Mouse (Mus musculus) spleen, adult 2 months (tissue): ENCODE results near the gene Tigit. TPM values are rescaled to one million over a fixed set of nuclear protein-coding genes. Genes with fewer than 3 reads are reported as not detected.

ENCODE experiments used
- DNase-seq, 2 experiments: peaks; one replicate each; pipeline versions ENCODE4 v3.0.0 to v3.0.0-alpha.2; 2012 to 2021; ENCODE audit warnings: low spot score in 2 of 2, low read depth in 1 of 2
- H3K27ac ChIP-seq: fragments of 200-500 bp; 2 replicates; pipeline ENCODE4 v1.5.1; 2012; ENCODE audit warnings: low read length, inconsistent platforms; ENCODE audit not compliant: insufficient read depth
- H3K27me3 ChIP-seq: fragments of 200-500 bp; 2 replicates; pipeline ENCODE4 v1.6.1; 2012; ENCODE audit warnings: mild to moderate bottlenecking, moderate library complexity, low read length, inconsistent platforms; ENCODE audit not compliant: control insufficient read depth, insufficient read depth
- H3K36me3 ChIP-seq: fragments of 200-500 bp; 2 replicates; pipeline ENCODE4 v1.6.1; 2012; ENCODE audit warnings: mild to moderate bottlenecking, low read length, inconsistent platforms; ENCODE audit not compliant: control insufficient read depth, insufficient read depth
- H3K4me1 ChIP-seq: fragments of 200-500 bp; 2 replicates; pipeline ENCODE4 v1.6.1; 2011; ENCODE audit warnings: inconsistent platforms; ENCODE audit not compliant: control insufficient read depth, insufficient read depth, insufficient read length
- H3K4me3 ChIP-seq: fragments of 200-500 bp; 2 replicates; pipeline ENCODE4 v1.5.1; 2011; ENCODE audit warnings: mild to moderate bottlenecking, inconsistent platforms; ENCODE audit not compliant: insufficient read depth, insufficient read length; ENCODE audit errors: extremely low read depth
- CTCF ChIP-seq: fragments of 200-500 bp; IDR thresholded peaks from 2 replicates; pipeline ENCODE4 v1.5.1; 2011; ENCODE audit warnings: mild to moderate bottlenecking, inconsistent platforms; ENCODE audit not compliant: insufficient read depth, insufficient read length, insufficient replicate concordance; ENCODE audit errors: extremely low read depth
- POLR2A ChIP-seq: fragments of 200-500 bp; IDR thresholded peaks from 2 replicates; pipeline ENCODE4 v1.6.1; 2011; ENCODE audit warnings: low read depth, low read length, inconsistent platforms
- WGBS: fragments of 180-500 bp; shearing (Covaris S2); methylation state at CpG from one replicate; pipeline ENCODE4 v1.1.7; 2018; 5-methylcytosine and 5-hydroxymethylcytosine counted together
- polyA plus RNA-seq: library from polyadenylated mRNA; depleted of rRNA; stranded (reverse); fragments of >200 nt; gene quantifications from 2 replicates; pipeline ENCODE4 v1.2.3, GENCODE M21; 2012

Tigit gene
- polyA plus RNA-seq, 1 experiment = 5.3 TPM

DNA sequence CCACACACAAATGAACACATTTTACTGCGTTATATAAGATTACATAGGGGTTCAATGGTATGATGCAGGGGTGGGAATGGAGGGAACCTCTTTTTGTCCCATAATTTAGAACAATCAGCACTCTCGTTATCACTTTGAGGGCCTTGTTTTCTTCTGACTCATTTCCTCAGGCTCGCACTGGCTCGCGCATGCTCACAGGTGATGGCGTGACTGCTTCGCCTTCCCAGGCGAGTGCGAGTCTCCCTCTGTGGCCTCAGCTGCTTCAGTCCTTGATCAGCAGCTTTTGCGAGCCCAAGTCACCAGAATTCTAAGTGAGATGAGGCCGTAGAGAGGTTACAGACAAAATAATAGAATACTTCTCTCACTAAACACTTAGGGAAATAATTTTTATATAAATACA lies 30.2 kb upstream of the Tigit start:
- WGBS = 81% methylated on average over 11 of the region's 11 CpGs
- no peak for DNase-seq
- TF ChIP-seq POLR2A = no peak
- no peak for TF ChIP-seq CTCF
- Histone ChIP-seq H3K4me3 (no peak overlapping the region), H3K27me3 (no peaks in the 10 kb centered on the region), H3K36me3 (no peaks in the 10 kb centered on the region), H3K27ac (no peak overlapping the region), H3K4me1 (peaks cover 14% of the 10 kb centered on the region; the same call in 1 of the 2 replicates)

GRCm38 (mm10) chr16:43692611-43693010 lies 28.7 kb upstream of the Tigit start:
- 88% methylated on average over 4 of the region's 4 CpGs for WGBS
- no peaks in the 10 kb centered on the region for H3K27me3 ChIP-seq
- H3K4me3 ChIP-seq = no peak overlapping the region
- H3K36me3 ChIP-seq = no peaks in the 10 kb centered on the region
- TF ChIP-seq POLR2A (no peak), CTCF (no peak)
- H3K27ac ChIP-seq = no peak overlapping the region
- peaks cover 13% of the 10 kb centered on the region; the same call in 1 of the 2 replicates for H3K4me1 ChIP-seq
- DNase-seq = no peak

- TF ChIP-seq CTCF (no peak), POLR2A (no peak)
- no peaks in the 10 kb centered on the region for H3K36me3 ChIP-seq
These were observed 27.8 kb upstream of the Tigit start for GRCm38 (mm10) chr16:43691741-43692140.

GRCm38 (mm10) chr16:43690912-43691311 lies 27.0 kb upstream of the Tigit start:
- no peak for DNase-seq
- H3K4me1 ChIP-seq = peaks cover 13% of the 10 kb centered on the region; the same call in 1 of the 2 replicates
- no peaks in the 10 kb centered on the region for H3K36me3 ChIP-seq
- TF ChIP-seq CTCF = no peak
- TF ChIP-seq POLR2A = no peak
- no peak overlapping the region for H3K4me3 ChIP-seq
- no peaks in the 10 kb centered on the region; the same call in 1 of the 2 replicates for H3K27me3 ChIP-seq
- WGBS = 59% methylated on average over 2 of the region's 2 CpGs
- H3K27ac ChIP-seq = no peak overlapping the region

More at GRCm38 (mm10) chr16:43691741-43692140, 27.8 kb upstream of the Tigit start:
- DNase-seq = no peak
- H3K4me3 ChIP-seq = no peak overlapping the region
- 92% methylated on average over 5 of the region's 5 CpGs for WGBS
- H3K27ac ChIP-seq = no peak overlapping the region
- H3K4me1 ChIP-seq = peaks cover 13% of the 10 kb centered on the region; the same call in 1 of the 2 replicates
- H3K27me3 ChIP-seq = no peaks in the 10 kb centered on the region

DNA sequence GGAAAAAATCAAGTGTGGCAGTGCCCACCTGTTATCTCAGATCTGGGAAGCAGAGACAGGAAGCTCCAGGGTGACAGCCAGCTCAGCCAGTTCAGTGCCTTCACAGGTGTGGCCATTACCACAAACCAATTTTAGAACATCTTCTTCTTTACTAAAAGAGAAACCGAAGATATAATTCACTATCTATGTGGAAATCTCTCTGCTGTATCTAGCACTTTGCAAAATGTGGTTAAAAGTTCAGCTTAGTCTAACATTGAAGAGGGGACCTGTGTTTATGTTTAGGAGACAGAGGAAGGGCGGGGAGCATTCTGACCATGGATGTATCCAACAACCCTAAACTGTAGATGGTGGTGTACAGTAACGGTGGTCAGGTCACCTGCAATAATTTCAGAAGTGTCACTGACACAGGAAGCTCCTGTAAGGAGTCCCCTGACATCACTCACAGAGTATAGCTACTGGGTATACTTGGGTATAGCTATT lies 26.3 kb upstream of the Tigit start:
- Histone ChIP-seq H3K36me3 (no peaks in the 10 kb centered on the region), H3K4me1 (peaks cover 13% of the 10 kb centered on the region; the same call in 1 of the 2 replicates), H3K4me3 (no peak overlapping the region), H3K27me3 (no peaks in the 10 kb centered on the region; the same call in 1 of the 2 replicates), H3K27ac (peak overlapping the region; percentile 42)
- TF ChIP-seq POLR2A = no peak
- TF ChIP-seq CTCF = no peak
- 30% methylated on average over 3 of the region's 3 CpGs for WGBS
- DNase-seq = peak in 1 of 2 experiments; percentile 24

DNA sequence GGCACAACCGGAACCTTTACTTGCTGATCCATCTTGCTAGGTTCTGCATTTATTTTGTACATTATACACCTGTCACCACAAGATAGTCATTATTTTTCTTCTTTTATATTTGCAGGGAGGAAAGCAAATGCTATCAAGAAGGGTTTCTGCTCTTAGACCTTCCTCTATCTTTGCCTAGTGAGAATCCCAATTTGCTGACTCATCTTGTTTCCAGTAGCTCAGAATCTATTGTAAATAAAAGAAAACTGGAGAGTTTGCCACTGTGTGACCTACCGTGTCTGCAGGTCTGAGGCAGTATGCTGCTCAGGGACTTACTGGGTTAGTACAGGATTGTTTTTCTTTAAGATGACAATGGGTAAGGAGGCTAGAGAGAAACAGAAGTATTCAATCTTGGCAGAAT lies 24.0 kb upstream of the Tigit start:
- Histone ChIP-seq H3K27ac (no peak overlapping the region), H3K36me3 (no peaks in the 10 kb centered on the region), H3K4me1 (peaks cover 13% of the 10 kb centered on the region; the same call in 1 of the 2 replicates), H3K4me3 (no peak overlapping the region), H3K27me3 (no peaks in the 10 kb centered on the region; the same call in 1 of the 2 replicates)
- no peak for TF ChIP-seq POLR2A
- no peak for TF ChIP-seq CTCF
- 86% methylated on average over 2 of the region's 2 CpGs for WGBS
- no peak for DNase-seq

GRCm38 (mm10) chr16:43674400-43674799 lies 10.5 kb upstream of the Tigit start:
- DNase-seq = no peak
- Histone ChIP-seq H3K4me1 (no peaks in the 10 kb centered on the region), H3K27ac (no peak overlapping the region), H3K4me3 (no peak overlapping the region), H3K27me3 (no peaks in the 10 kb centered on the region), H3K36me3 (no peaks in the 10 kb centered on the region)
- no peak for TF ChIP-seq POLR2A
- no peak for TF ChIP-seq CTCF
- 88% methylated on average over 3 of the region's 3 CpGs for WGBS
